Mouse (Mus musculus): ENCODE measurements around the gene Specc1.

DNA sequence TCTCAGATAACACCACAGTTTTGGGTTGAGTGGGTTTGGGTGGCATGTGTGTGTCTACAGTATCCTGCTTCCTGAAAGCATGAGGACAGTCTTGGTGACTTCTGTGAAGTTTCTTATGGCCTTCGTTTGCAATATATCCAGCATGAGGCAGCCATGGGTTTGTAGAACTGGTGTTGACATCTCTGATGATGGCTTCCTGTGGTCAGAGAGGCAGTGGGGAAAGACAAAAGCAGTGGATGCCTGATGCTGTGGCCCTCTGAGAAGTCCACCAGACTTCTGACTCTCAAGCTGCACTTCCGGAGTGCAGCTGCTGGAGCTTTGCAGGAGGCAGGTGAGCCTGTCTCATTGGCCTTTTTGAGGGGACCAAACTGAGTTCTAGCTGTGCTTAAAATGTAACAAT, 60.4 kb downstream of the Specc1 start:
- TF ChIP-seq ZC3H11A (IDR thresholded peaks at IDR 0.05; ENCODE audit: borderline replicate concordance, low read depth, low read length) = no peak
- no peak for TF ChIP-seq MAFK (IDR thresholded peaks at IDR 0.05; ENCODE audit: insufficient read depth, low read depth, low read length)
- no peak for TF ChIP-seq ZNF384 (IDR thresholded peaks at IDR 0.05; ENCODE audit: low read depth, low read length)
- TF ChIP-seq HCFC1 (IDR thresholded peaks at IDR 0.05; ENCODE audit: borderline replicate concordance, insufficient read depth, low read length) = no peak
